Mouse (Mus musculus) layer of hippocampus, postnatal 25 days (tissue): ENCODE data around the gene Abo. TPM values are rescaled to one million over a fixed set of nuclear protein-coding genes. Genes with fewer than 3 reads are reported as not detected.

ENCODE experiments used
- DNase-seq, 2 experiments: peaks; one replicate each; pipeline ENCODE4 v3.0.0; 2022; ENCODE audit warnings: mixed read lengths in 2 of 2, low spot score in 1 of 2; ENCODE audit errors: extremely low spot score in 1 of 2
- total RNA-seq, 2 experiments: library from RNA; stranded (reverse); gene quantifications; 2 replicates each; pipeline ENCODE4 v1.2.3; 2021

Gene Abo
- total RNA-seq, 2 experiments from 2014 or later = not detected

GRCm38 (mm10) chr2:26878571-26878970 is 13.8 kb upstream of the Abo start:
- no peak for DNase-seq

DNA sequence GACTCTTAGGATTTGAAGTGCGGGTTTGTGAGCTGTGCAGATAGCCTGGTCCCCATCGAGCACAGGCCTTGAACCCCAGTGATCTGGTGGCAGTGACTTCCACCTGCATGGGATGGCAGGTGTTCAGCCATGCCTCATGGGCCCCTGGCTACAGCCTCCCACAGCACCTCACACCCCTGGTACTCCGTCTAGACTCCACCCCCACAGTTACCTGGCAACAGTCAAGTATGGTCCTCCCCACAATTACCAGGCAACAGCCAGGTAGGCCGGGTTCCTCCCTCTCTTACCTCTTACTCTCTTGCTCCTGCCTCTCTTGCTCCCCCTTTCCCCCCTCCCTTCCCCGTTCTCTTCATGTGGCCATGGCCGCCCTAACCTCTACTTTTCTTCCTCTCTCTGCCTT is 5.9 kb upstream of the Abo start:
- DNase-seq = no peak

- no peak for DNase-seq
Observed at GRCm38 (mm10) chr2:26862856-26863255, 1.9 kb downstream of the Abo start.

- peak; percentile 8 to 17 for DNase-seq
Observed at GRCm38 (mm10) chr2:26847706-26848105, 17.1 kb downstream of the Abo start.

DNA sequence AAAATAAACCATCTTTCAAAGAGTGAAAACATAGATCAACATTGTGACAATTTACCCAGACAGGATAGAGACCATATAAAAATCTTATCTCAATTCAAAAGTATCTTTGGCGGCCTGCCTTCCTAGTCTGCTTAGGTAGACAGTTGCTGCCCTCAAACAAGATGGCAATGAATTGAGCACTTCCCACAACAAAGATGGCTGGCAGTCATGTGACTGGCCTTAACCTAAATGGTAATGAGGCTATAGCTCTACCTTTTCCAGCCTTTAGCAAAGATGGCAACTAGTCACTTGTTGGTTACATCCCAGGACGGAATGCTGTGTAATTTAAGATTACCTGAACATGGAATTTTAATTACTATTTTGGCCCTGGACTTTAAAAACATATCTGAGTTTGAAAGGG is 32.3 kb downstream of the Abo start:
- DNase-seq = no peak

DNA sequence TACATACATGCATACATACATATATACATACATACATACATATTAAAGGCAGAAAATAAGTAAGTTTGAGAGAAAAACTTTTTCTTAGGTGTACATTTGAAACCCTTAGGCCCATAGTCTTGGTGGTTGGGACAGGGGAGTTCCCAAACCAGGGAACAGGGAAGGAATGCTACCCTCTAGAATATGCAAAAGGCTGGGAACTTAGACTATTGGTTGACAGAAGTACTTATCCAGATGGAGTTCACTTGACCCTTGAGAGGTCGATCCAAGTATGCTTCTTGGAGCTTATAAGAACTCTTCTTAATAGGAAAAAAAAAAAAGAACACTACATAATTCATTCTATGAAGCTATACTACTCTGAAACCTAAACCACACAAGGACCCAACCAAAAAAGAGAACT is 36.7 kb downstream of the Abo start:
- DNase-seq = no peak

DNA sequence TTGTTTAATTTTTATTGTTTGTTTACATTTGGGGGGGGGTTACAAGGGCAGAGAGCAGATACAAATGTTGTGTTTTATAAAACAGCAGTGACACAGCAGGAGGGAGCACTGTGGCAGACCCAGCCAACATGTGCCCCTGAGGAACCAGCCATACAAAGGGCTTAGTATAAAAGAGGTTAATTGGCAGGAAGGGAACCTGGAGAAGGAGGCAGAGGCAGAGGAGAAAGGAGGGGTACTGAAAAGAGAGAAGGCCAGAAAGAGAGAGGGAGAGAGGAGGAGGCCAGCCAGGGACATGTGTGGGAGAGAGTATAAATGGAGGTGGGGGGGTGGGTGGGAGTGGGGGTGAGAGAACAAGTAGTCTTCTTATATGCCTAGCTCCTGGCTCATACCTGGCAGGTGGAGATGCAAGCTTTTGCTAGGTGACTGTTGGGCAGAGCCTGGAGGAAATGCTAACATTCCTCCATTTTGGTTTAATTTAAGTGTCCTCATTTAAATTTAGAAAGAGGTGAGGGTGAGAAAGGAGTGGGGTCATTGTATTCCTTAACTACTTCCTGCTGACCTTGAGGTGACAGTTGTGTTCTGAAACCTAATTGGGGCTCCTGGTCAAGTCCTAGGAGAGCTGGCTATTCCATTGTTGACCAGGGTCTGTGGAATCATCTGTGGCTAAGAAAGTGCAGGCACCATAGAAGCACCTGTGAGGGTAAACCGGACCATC is 37.4 kb downstream of the Abo start:
- DNase-seq = no peak

Other genes starting within 250 kb of the Abo start
- 10 to 100 TPM; 71.3 to 78.8 TPM for gene Fam69b, start 236.5 kb downstream of the Abo start, total RNA-seq
- not detected for gene Lcn4, start 193.7 kb downstream of the Abo start, total RNA-seq
- 10 to 100 TPM; 25.1 to 26.4 TPM for gene Surf6, start 37.9 kb upstream of the Abo start, total RNA-seq
- 10 to 100 TPM; 41.1 to 48.8 TPM for gene Med22, start 45.7 kb upstream of the Abo start, total RNA-seq
- 100 to 1,000 TPM; 260 to 281 TPM for gene Rpl7a, start 45.8 kb upstream of the Abo start, total RNA-seq
- gene Surf2, start 51.4 kb upstream of the Abo start, total RNA-seq = 10 to 100 TPM; 31.1 to 37.2 TPM
- 10 to 100 TPM; 91.6 to 94.9 TPM for gene Surf1, start 51.6 kb upstream of the Abo start, total RNA-seq
- 10 to 100 TPM; 52.6 to 60.2 TPM for gene Surf4, start 68.9 kb upstream of the Abo start, total RNA-seq
- gene Stkld1, start 69.1 kb upstream of the Abo start, total RNA-seq = under 1 TPM; 0.27 to 0.75 TPM
- gene Rexo4, start 99.4 kb upstream of the Abo start, total RNA-seq = 10 to 100 TPM; 58.4 to 60.4 TPM
- 1 to 10 TPM in 1 of 2 experiments, under 1 TPM in 1; 0.92 to 1.7 TPM for gene Adamts13, start 108.4 kb upstream of the Abo start, total RNA-seq
- gene Cacfd1, start 144.9 kb upstream of the Abo start, total RNA-seq = 10 to 100 TPM; 39.5 to 44.1 TPM
- 10 to 100 TPM; 40.1 to 40.4 TPM for gene Slc2a6, start 163.0 kb upstream of the Abo start, total RNA-seq
- under 1 TPM; 0.61 to 0.71 TPM for gene Mymk, start 207.2 kb upstream of the Abo start, total RNA-seq
- 10 to 100 TPM; 10.9 to 12.7 TPM for gene Adamtsl2, start 214.4 kb upstream of the Abo start, total RNA-seq